Mouse (Mus musculus) cortical plate, adult 2 months (tissue): ENCODE results near the gene Nit1. TPM values are rescaled to one million over a fixed set of nuclear protein-coding genes. Genes with fewer than 3 reads are reported as not detected.
A peak's percentile ranks its signal among the peaks of the same experiment; 100 is the strongest.
"Not testable (repeated sequence)": the region's sequence is repeated elsewhere in the genome, so short reads cannot be mapped to it uniquely, and the experiment has no call there.

ENCODE experiments used
- H3K27ac ChIP-seq: fragments of 200-500 bp; 2 replicates; pipeline ENCODE4 v1.5.1; 2012; ENCODE audit warnings: low read length, control low read depth, inconsistent platforms; ENCODE audit not compliant: insufficient read depth
- H3K4me1 ChIP-seq: fragments of 200-500 bp; 2 replicates; pipeline ENCODE4 v1.6.1; 2011; ENCODE audit warnings: low read length; ENCODE audit not compliant: control insufficient read depth, insufficient read depth
- H3K4me3 ChIP-seq: fragments of 200-500 bp; 2 replicates; pipeline ENCODE4 v1.5.1; 2011; ENCODE audit warnings: mild to moderate bottlenecking, low read length, control low read depth; ENCODE audit not compliant: insufficient read depth
- CTCF ChIP-seq: fragments of 200-500 bp; IDR thresholded peaks from 2 replicates; pipeline ENCODE4 v1.5.1; 2011; ENCODE audit warnings: mild to moderate bottlenecking, control low read depth, low read length; ENCODE audit not compliant: insufficient read depth; ENCODE audit errors: extremely low read depth
- POLR2A ChIP-seq: fragments of 200-500 bp; IDR thresholded peaks from 2 replicates; pipeline ENCODE4 v1.6.1; 2011; ENCODE audit warnings: mild to moderate bottlenecking, low read length, control low read depth; ENCODE audit not compliant: insufficient read depth; ENCODE audit errors: extremely low read depth
- polyA plus RNA-seq: library from polyadenylated mRNA; depleted of rRNA; stranded (reverse); fragments of >200 nt; gene quantifications from 2 replicates; pipeline ENCODE4 v1.2.3, GENCODE M21; 2012

Nit1 gene
- polyA plus RNA-seq, 1 experiment, result 71.3 TPM

- Histone ChIP-seq H3K27ac (peak within 1 kb of the TSS; percentile 61), H3K4me3 (peak within 1 kb of the TSS; percentile 71), H3K4me1 (peaks cover 8% of the 10 kb centered on the region)
- TF ChIP-seq POLR2A (peak; percentile 67), CTCF (no peak)
Observed at GRCm38 (mm10) chr1:171328839-171329432, 16.5 kb downstream of the Nit1 start, which contains the start of gene Dedd. Gene Dedd (plus strand): TSS chr1:171329145.

GRCm38 (mm10) chr1:171328244-171328643, 17.2 kb downstream of the Nit1 start:
- H3K27ac ChIP-seq, result peak overlapping the region; percentile 61; the same call in 1 of the 2 replicates
- peak overlapping the region; percentile 71 for H3K4me3 ChIP-seq
- TF ChIP-seq CTCF, result no peak
- TF ChIP-seq POLR2A, result no peak
- H3K4me1 ChIP-seq, result peaks cover 6% of the 10 kb centered on the region

- not testable (repeated sequence) for H3K4me1 ChIP-seq, H3K27ac ChIP-seq, H3K4me3 ChIP-seq
Observed at GRCm38 (mm10) chr1:171326588-171326987, 18.9 kb downstream of the Nit1 start.

- Histone ChIP-seq H3K27ac (no peak overlapping the region), H3K4me1 (peaks cover 4% of the 10 kb centered on the region), H3K4me3 (no peak overlapping the region)
- TF ChIP-seq CTCF (no peak), POLR2A (no peak)
Observed at GRCm38 (mm10) chr1:171325571-171325970, 19.9 kb downstream of the Nit1 start.

GRCm38 (mm10) chr1:171322012-171322411, 23.4 kb downstream of the Nit1 start:
- H3K4me3 ChIP-seq, result no peak overlapping the region
- no peak overlapping the region for H3K27ac ChIP-seq
- no peaks in the 10 kb centered on the region for H3K4me1 ChIP-seq
- TF ChIP-seq CTCF, result no peak
- TF ChIP-seq POLR2A, result no peak

GRCm38 (mm10) chr1:171321415-171321814, 24.0 kb downstream of the Nit1 start:
- Histone ChIP-seq H3K27ac (no peak overlapping the region), H3K4me3 (no peak overlapping the region), H3K4me1 (no peaks in the 10 kb centered on the region)
- TF ChIP-seq POLR2A (no peak), CTCF (no peak)

GRCm38 (mm10) chr1:171320151-171320550, 25.3 kb downstream of the Nit1 start:
- TF ChIP-seq POLR2A (no peak), CTCF (no peak)
- Histone ChIP-seq H3K4me1 (no peaks in the 10 kb centered on the region), H3K27ac (no peak overlapping the region), H3K4me3 (no peak overlapping the region)

GRCm38 (mm10) chr1:171319748-171320147, 25.7 kb downstream of the Nit1 start:
- H3K4me1 ChIP-seq, result no peaks in the 10 kb centered on the region
- TF ChIP-seq CTCF (no peak), POLR2A (no peak)
- no peak overlapping the region for H3K4me3 ChIP-seq
- H3K27ac ChIP-seq, result no peak overlapping the region

GRCm38 (mm10) chr1:171309321-171309720, 36.1 kb downstream of the Nit1 start:
- Histone ChIP-seq H3K4me3 (no peak overlapping the region), H3K4me1 (no peaks in the 10 kb centered on the region; the same call in 1 of the 2 replicates), H3K27ac (no peak overlapping the region)
- TF ChIP-seq POLR2A (no peak), CTCF (no peak)

GRCm38 (mm10) chr1:171306157-171306556, 39.3 kb downstream of the Nit1 start:
- not testable (repeated sequence) for H3K4me1 ChIP-seq, H3K27ac ChIP-seq, H3K4me3 ChIP-seq

GRCm38 (mm10) chr1:171298226-171298625, 47.2 kb downstream of the Nit1 start:
- TF ChIP-seq CTCF (no peak), POLR2A (no peak)
- no peak overlapping the region for H3K4me3 ChIP-seq
- no peak overlapping the region for H3K27ac ChIP-seq
- H3K4me1 ChIP-seq, result no peaks in the 10 kb centered on the region
